Mouse (Mus musculus) urinary bladder, postnatal 36 days (tissue): ENCODE measurements around the gene Abcb4.
"Not testable (repeated sequence)": the region's sequence is repeated elsewhere in the genome, so short reads cannot be mapped to it uniquely, and the experiment has no call there.

Experiments used
- DNase-seq, 2 experiments: peaks; one replicate each; pipeline ENCODE4 v3.0.0; 2022; ENCODE audit warnings: low spot score in 2 of 2, mixed read lengths in 1 of 2

Abcb4 gene

GRCm38 (mm10) chr5:8911567-8912198 lies 18.2 kb downstream of the Abcb4 start:
- no peak for DNase-seq

- DNase-seq: no peak
Observed at GRCm38 (mm10) chr5:8916400-8916799, 22.9 kb downstream of the Abcb4 start.

GRCm38 (mm10) chr5:8917069-8917468 lies 23.6 kb downstream of the Abcb4 start:
- no peak for DNase-seq

- DNase-seq: no peak
Observed at GRCm38 (mm10) chr5:8928440-8928839, 34.9 kb downstream of the Abcb4 start.

- no peak for DNase-seq
Observed at GRCm38 (mm10) chr5:8937965-8938364, 44.4 kb downstream of the Abcb4 start.

GRCm38 (mm10) chr5:8941266-8941665 lies 47.7 kb downstream of the Abcb4 start:
- not testable (repeated sequence) for DNase-seq

- DNase-seq: no peak
Observed at GRCm38 (mm10) chr5:8943836-8944235, 50.3 kb downstream of the Abcb4 start.

GRCm38 (mm10) chr5:8947423-8948110 lies 54.0 kb downstream of the Abcb4 start:
- no peak for DNase-seq

- DNase-seq: no peak
Observed at GRCm38 (mm10) chr5:8953660-8954059, 60.1 kb downstream of the Abcb4 start.

GRCm38 (mm10) chr5:8955544-8955943 lies 62.0 kb downstream of the Abcb4 start:
- DNase-seq: no peak

GRCm38 (mm10) chr5:8960534-8960933 lies 67.0 kb downstream of the Abcb4 start:
- DNase-seq: no peak

- DNase-seq: no peak
Observed at GRCm38 (mm10) chr5:8964487-8964886, 71.0 kb downstream of the Abcb4 start.

GRCm38 (mm10) chr5:8970694-8971093 lies 77.2 kb downstream of the Abcb4 start:
- DNase-seq: no peak

GRCm38 (mm10) chr5:8972355-8972754 lies 78.8 kb downstream of the Abcb4 start:
- no peak for DNase-seq

- DNase-seq: no peak
Observed at GRCm38 (mm10) chr5:8974721-8975120, 81.2 kb downstream of the Abcb4 start.

GRCm38 (mm10) chr5:8985470-8985869 lies 92.0 kb downstream of the Abcb4 start:
- DNase-seq: no peak

- DNase-seq: no peak
Observed at GRCm38 (mm10) chr5:8987925-8988324, 94.4 kb downstream of the Abcb4 start.

GRCm38 (mm10) chr5:8990526-8990925 lies 97.0 kb downstream of the Abcb4 start:
- DNase-seq: no peak

GRCm38 (mm10) chr5:8991626-8992025 lies 98.1 kb downstream of the Abcb4 start:
- DNase-seq: no peak

- no peak for DNase-seq
Observed at GRCm38 (mm10) chr5:8995966-8996685, 102.6 kb downstream of the Abcb4 start.

- DNase-seq: peak; percentile 93 to 94
Observed at GRCm38 (mm10) chr5:8996686-8997512, 103.4 kb downstream of the Abcb4 start, which contains the start of gene Crot. TSS of gene Crot (minus strand) at chr5:8997324.

- no peak for DNase-seq
Observed at GRCm38 (mm10) chr5:8997513-8997895, 104.0 kb downstream of the Abcb4 start.
